Mouse (Mus musculus): ENCODE measurements at regions not wholly inside any gene's neighbourhood (a gene's known extent, or its start where the extent isn't known, plus 50 kb on each side); places are given as distances from the start of the nearest gene placed in this dataset.

DNA sequence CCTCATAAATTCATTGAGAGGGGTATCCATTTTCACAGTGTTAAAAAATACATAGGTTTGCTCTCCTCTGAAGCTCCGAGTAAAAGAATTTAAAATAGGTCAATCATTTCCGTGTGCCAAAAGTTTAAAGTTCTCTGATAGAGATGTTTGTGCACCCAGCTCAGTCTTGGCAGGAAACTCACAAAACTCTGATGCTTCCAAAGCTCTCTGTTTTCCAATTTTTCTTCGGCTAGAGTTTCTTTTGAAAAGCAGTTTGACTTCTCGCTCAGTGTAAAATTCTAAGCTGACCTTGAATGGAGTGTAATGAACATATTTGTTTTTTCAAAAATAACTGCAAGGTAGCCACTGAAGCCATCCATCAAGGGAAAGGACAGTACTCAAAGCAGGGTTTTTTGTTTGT, 215.9 kb upstream of the Pgrmc2 start:
- no peak for TF ChIP-seq E2F4 (IDR thresholded peaks at IDR 0.05; ENCODE audit: insufficient replicate concordance, low read depth, low read length)
- no peak for TF ChIP-seq POLR2A (IDR thresholded peaks at IDR 0.05; ENCODE audit: low read depth, low read length)
- TF ChIP-seq TBP (conservative IDR thresholded peaks at IDR 0.05; ENCODE audit: low read depth, low read length) = no peak
- TF ChIP-seq USF1 (IDR thresholded peaks at IDR 0.05; ENCODE audit: low read depth, low read length) = no peak
- TF ChIP-seq EP300 (IDR thresholded peaks at IDR 0.05; ENCODE audit: low read length) = no peak
- no peak for TF ChIP-seq UBTF (IDR thresholded peaks at IDR 0.05; ENCODE audit: low read depth, low read length)

Measured in CH12.LX (cell line).